8 mouse cellular contexts compared by ENCODE assay signal in genomic region chr8:125567569-125567968, GRCm38 (mm10). TPM values are rescaled to one million over a fixed set of nuclear protein-coding genes. Genes with fewer than 3 reads are reported as not detected.
A peak's percentile ranks its signal among the peaks of the same experiment; 100 is the strongest.
DNase-seq lines count a peak whose midpoint lies in the region; ATAC-seq and TF ChIP-seq lines count a peak whose summit lies in the region.

No protein-coding gene starts in this region.

- peaks cover 3% of the 10 kb centered on the region; the same call in 1 of the 2 replicates for H3K27me3 ChIP-seq in midbrain, embryonic 11.5 days (ENCODE audit: control insufficient read depth, insufficient read depth, low read length)
- H3K27me3 ChIP-seq in kidney, adult 2 months (replicated peaks; ENCODE audit: control insufficient read depth, insufficient read depth, low read length), result no peaks in the 10 kb centered on the region

- H3K27ac ChIP-seq in gastrocnemius, adult 2 months, result no peak overlapping the region
- H3K27ac ChIP-seq in embryonic fibroblast, embryonic 13.5 days (ENCODE audit: insufficient read depth, low read length), result no peak overlapping the region
- no peak overlapping the region for H3K27ac ChIP-seq in midbrain, embryonic 11.5 days (ENCODE audit: low read depth, low read length)
- no peak overlapping the region for H3K27ac ChIP-seq in kidney, adult 2 months (ENCODE audit: insufficient read depth, low read depth, low read length)

- TF ChIP-seq POLR2A in embryonic fibroblast, embryonic 13.5 days (IDR thresholded peaks at IDR 0.05; ENCODE audit: low read depth, low read length), result no peak
- TF ChIP-seq POLR2A in kidney, adult 2 months (IDR thresholded peaks at IDR 0.05; ENCODE audit: low read depth, low read length), result no peak

- TF ChIP-seq CTCF in gastrocnemius, adult 2 months (IDR thresholded peaks at IDR 0.05), result no peak
- no peak for TF ChIP-seq CTCF in embryonic fibroblast, embryonic 13.5 days (IDR thresholded peaks at IDR 0.05; ENCODE audit: borderline replicate concordance, insufficient read depth, low read length)
- no peak for TF ChIP-seq CTCF in kidney, adult 2 months (conservative IDR thresholded peaks at IDR 0.05; ENCODE audit: insufficient read depth, insufficient read length, low read depth, low read length)

- WGBS in midbrain, embryonic 11.5 days, result 67% methylated on average over 7 of the region's 7 CpGs
- WGBS in kidney, adult 2 months, result 70% methylated on average over 7 of the region's 7 CpGs

- H3K4me1 ChIP-seq in embryonic fibroblast, embryonic 13.5 days (ENCODE audit: control insufficient read depth, insufficient read depth, low read length), result no peaks in the 10 kb centered on the region
- H3K4me1 ChIP-seq in midbrain, embryonic 11.5 days (ENCODE audit: control insufficient read depth, insufficient read depth, low read length), result peaks cover 24% of the 10 kb centered on the region
- no peaks in the 10 kb centered on the region for H3K4me1 ChIP-seq in kidney, adult 2 months (ENCODE audit: control insufficient read depth, insufficient read depth, low read length)

- H3K9ac ChIP-seq in midbrain, embryonic 11.5 days (ENCODE audit: low read length), result no peak overlapping the region

- ATAC-seq in midbrain, embryonic 11.5 days (ENCODE audit: low FRiP score), result no peak

- intact Hi-C loops in gastrocnemius, adult 2 months (cut with DNase I), result loop anchor here (1.0 to 10.0 kb wide), 4 partner anchors 123 to 503 kb away; no protein-coding TSS in a partner anchor
- intact Hi-C loops in gastrocnemius, postnatal 14 days (cut with DNase I; ENCODE audit: low total_unique reads), result loop anchor here (5.0 kb wide), 1 partner anchor 385 kb away; no protein-coding TSS in a partner anchor

- peak overlapping the region; percentile 86 for H3K4me2 ChIP-seq in midbrain, embryonic 11.5 days

- DNase-seq in gastrocnemius, adult 2 months, result no peak
- no peak for DNase-seq in gastrocnemius, postnatal 14 days
- peak; percentile 53 to 61 for DNase-seq in B cell, adult 2 months
- DNase-seq in midbrain, embryonic 11.5 days (ENCODE audit: low spot score, missing footprints), result no peak
- peak; percentile 43 for DNase-seq in thymus, postnatal 4 days
- no peak for DNase-seq in embryo, embryonic 9.5 days (ENCODE audit: extremely low spot score)
- no peak for DNase-seq in kidney, adult 2 months

- H3K36me3 ChIP-seq in midbrain, embryonic 11.5 days (ENCODE audit: control insufficient read depth, insufficient read depth, low read length), result no peaks in the 10 kb centered on the region
- no peaks in the 10 kb centered on the region for H3K36me3 ChIP-seq in kidney, adult 2 months (ENCODE audit: control insufficient read depth, insufficient read depth, low read length)

- peak overlapping the region; percentile 81 for H3K4me3 ChIP-seq in gastrocnemius, adult 2 months
- H3K4me3 ChIP-seq in embryonic fibroblast, embryonic 13.5 days (ENCODE audit: insufficient read depth, low read length), result peak overlapping the region; percentile 81; the same call in 1 of the 2 replicates
- H3K4me3 ChIP-seq in midbrain, embryonic 11.5 days (ENCODE audit: low read depth, low read length), result peak overlapping the region; percentile 82
- H3K4me3 ChIP-seq in kidney, adult 2 months (ENCODE audit: insufficient read depth, low read depth, low read length), result no peak overlapping the region

- H3K9me3 ChIP-seq in midbrain, embryonic 11.5 days (ENCODE audit: control insufficient read depth, low read length), result no peaks in the 10 kb centered on the region

RNA-seq across cellular contexts. Expression of gene Sipa1l2, which starts 2.0 kb away (rescaled TPM):
- total RNA-seq in gastrocnemius, adult 2 months (2021), result 10 to 100 TPM in 1 of 2 experiments, 1 to 10 TPM in 1; 4.5 to 10.8 TPM
- 10 to 100 TPM in 1 of 2 experiments, 1 to 10 TPM in 1; 8.8 to 10.1 TPM for total RNA-seq in gastrocnemius, postnatal 14 days (2021)
- 10.3 and 12.6 TPM in 2 replicates for polyA plus RNA-seq in embryonic fibroblast, embryonic 13.5 days (2011; ENCODE audit: insufficient read length, low read depth, missing spikeins)
- polyA plus RNA-seq in midbrain, embryonic 11.5 days (2014; fragmentation: Nextera tagmentation; extraction: Ambion mirVana), result 13.0 and 14.1 TPM in 2 replicates
- 8.1 and 8.3 TPM in 2 replicates for polyA plus RNA-seq in kidney, adult 2 months (2012; rRNA removed)

Comparison
In these comparisons a context has a peak if more than half of its experiments do, and no peak if none do; other contexts are left out.
1. DNase-seq: peak in B cell, adult 2 months (2 of 2) and thymus, postnatal 4 days (single experiment); none in gastrocnemius, adult 2 months (single experiment), gastrocnemius, postnatal 14 days (single experiment), midbrain, embryonic 11.5 days (single experiment), embryo, embryonic 9.5 days (single experiment) and kidney, adult 2 months (single experiment).